Mouse (Mus musculus) forebrain, embryonic 10.5 days (tissue): ENCODE data around the gene Fuca1. TPM values are rescaled to one million over a fixed set of nuclear protein-coding genes. Genes with fewer than 3 reads are reported as not detected.

Source experiments
- DNase-seq: peaks from one replicate; pipeline ENCODE4 v3.0.0-alpha.2; 2017; ENCODE audit warnings: low spot score; ENCODE audit errors: extremely low spot score
- H3K27ac ChIP-seq: fragments of 300-500 bp; sonication (generic); 2 replicates; pipeline ENCODE4 v1.5.1; 2016; ENCODE audit warnings: mild to moderate bottlenecking
- H3K27me3 ChIP-seq: fragments of 300-500 bp; sonication (generic); 2 replicates; pipeline ENCODE4 v1.6.1; 2016; ENCODE audit warnings: mild to moderate bottlenecking; ENCODE audit not compliant: poor library complexity, severe bottlenecking
- H3K36me3 ChIP-seq: fragments of 300-500 bp; sonication (generic); replicated peaks from 2 replicates; pipeline ENCODE4 v1.6.1; 2016; ENCODE audit warnings: mild to moderate bottlenecking, moderate library complexity
- H3K4me1 ChIP-seq: fragments of 300-500 bp; sonication (generic); 2 replicates; pipeline ENCODE4 v1.6.1; 2016
- H3K4me3 ChIP-seq: fragments of 300-500 bp; sonication (generic); 2 replicates; pipeline ENCODE4 v1.5.1; 2016; ENCODE audit warnings: mild to moderate bottlenecking, moderate library complexity
- H3K9me3 ChIP-seq: fragments of 300-500 bp; sonication (generic); 2 replicates; pipeline ENCODE4 v1.6.1; 2016; ENCODE audit warnings: mild to moderate bottlenecking, moderate library complexity
- WGBS: fragments of 180-500 bp; shearing (Covaris S2); methylation state at CpG from one replicate; pipeline ENCODE4 v1.1.7; 2016; 5-methylcytosine and 5-hydroxymethylcytosine counted together
- polyA plus RNA-seq: library from polyadenylated mRNA; unstranded; fragments of >200 nt; fragmentation: Nextera tagmentation; extraction: Ambion mirVana; gene quantifications from 2 replicates; pipeline ENCODE4 v1.2.1, GENCODE M21; 2016

The Fuca1 gene
- polyA plus RNA-seq, 1 experiment from 2014 or later, result 52.4 TPM

- DNase-seq, result no peak
- Histone ChIP-seq H3K36me3 (peaks cover 46% of the 10 kb centered on the region), H3K4me3 (no peak overlapping the region), H3K27me3 (no peaks in the 10 kb centered on the region), H3K4me1 (peaks cover 14% of the 10 kb centered on the region), H3K9me3 (peaks cover 7% of the 10 kb centered on the region; the same call in 1 of the 2 replicates), H3K27ac (no peak overlapping the region)
- WGBS, result 91% methylated on average over 3 of the region's 3 CpGs
These were observed 31.0 kb downstream of the Fuca1 start for GRCm38 (mm10) chr4:135951505-135951904.

GRCm38 (mm10) chr4:135953179-135953578 is 32.6 kb downstream of the Fuca1 start:
- Histone ChIP-seq H3K27me3 (no peaks in the 10 kb centered on the region), H3K36me3 (peaks cover 57% of the 10 kb centered on the region), H3K4me1 (peaks cover 9% of the 10 kb centered on the region; the same call in 1 of the 2 replicates), H3K9me3 (peaks cover 7% of the 10 kb centered on the region; the same call in 1 of the 2 replicates), H3K27ac (no peak overlapping the region), H3K4me3 (no peak overlapping the region)
- WGBS, result 86% methylated on average over 3 of the region's 3 CpGs
- no peak for DNase-seq

- H3K4me1 ChIP-seq, result peaks cover 14% of the 10 kb centered on the region; the same call in 1 of the 2 replicates
- peak; percentile 74 for DNase-seq
- no peak overlapping the region for H3K27ac ChIP-seq
- no peak overlapping the region for H3K4me3 ChIP-seq
- H3K36me3 ChIP-seq, result peaks cover 68% of the 10 kb centered on the region
- peaks cover 7% of the 10 kb centered on the region; the same call in 1 of the 2 replicates for H3K9me3 ChIP-seq
- H3K27me3 ChIP-seq, result no peaks in the 10 kb centered on the region
- WGBS, result 22% methylated on average over 2 of the region's 2 CpGs
These were observed 33.7 kb downstream of the Fuca1 start for GRCm38 (mm10) chr4:135954241-135954640.

GRCm38 (mm10) chr4:135955886-135956285 is 35.4 kb downstream of the Fuca1 start:
- no peaks in the 10 kb centered on the region for H3K27me3 ChIP-seq
- no peak overlapping the region for H3K4me3 ChIP-seq
- H3K36me3 ChIP-seq, result peaks cover 78% of the 10 kb centered on the region
- no peak overlapping the region for H3K27ac ChIP-seq
- WGBS, result 91% methylated on average over 9 of the region's 9 CpGs
- H3K9me3 ChIP-seq, result peaks cover 7% of the 10 kb centered on the region; the same call in 1 of the 2 replicates
- H3K4me1 ChIP-seq, result peaks cover 11% of the 10 kb centered on the region; the same call in 1 of the 2 replicates
- no peak for DNase-seq

- Histone ChIP-seq H3K36me3 (peaks cover 55% of the 10 kb centered on the region), H3K4me3 (no peak overlapping the region), H3K27ac (no peak overlapping the region), H3K9me3 (no peaks in the 10 kb centered on the region), H3K4me1 (peaks cover 21% of the 10 kb centered on the region), H3K27me3 (no peaks in the 10 kb centered on the region)
- no peak for DNase-seq
- 61% methylated on average over 8 of the region's 8 CpGs for WGBS
These were observed 37.8 kb downstream of the Fuca1 start for GRCm38 (mm10) chr4:135958354-135958753.

GRCm38 (mm10) chr4:135960717-135961116 is 40.2 kb downstream of the Fuca1 start:
- peak; percentile 79 for DNase-seq
- Histone ChIP-seq H3K27ac (no peak overlapping the region), H3K36me3 (peaks cover 49% of the 10 kb centered on the region), H3K4me3 (no peak overlapping the region), H3K4me1 (peaks cover 39% of the 10 kb centered on the region), H3K27me3 (0 out of 2 replicates have a peak, but pooled peaks cover 6% of the 10 kb centered on the region), H3K9me3 (no peaks in the 10 kb centered on the region)
- 29% methylated on average over 5 of the region's 5 CpGs for WGBS

- H3K4me3 ChIP-seq, result no peak overlapping the region
These were observed 41.2 kb downstream of the Fuca1 start for GRCm38 (mm10) chr4:135961709-135962108.

GRCm38 (mm10) chr4:135962198-135962597 is 41.7 kb downstream of the Fuca1 start:
- peak overlapping the region; percentile 85 for H3K4me3 ChIP-seq
- H3K4me1 ChIP-seq, result peaks cover 40% of the 10 kb centered on the region
- no peaks in the 10 kb centered on the region for H3K9me3 ChIP-seq
- peaks cover 53% of the 10 kb centered on the region for H3K36me3 ChIP-seq
- 92% methylated on average over 7 of the region's 7 CpGs for WGBS
- H3K27me3 ChIP-seq, result 0 out of 2 replicates have a peak, but pooled peaks cover 6% of the 10 kb centered on the region
- no peak overlapping the region for H3K27ac ChIP-seq
- DNase-seq, result no peak

More at GRCm38 (mm10) chr4:135961709-135962108, 41.2 kb downstream of the Fuca1 start:
- no peak overlapping the region for H3K27ac ChIP-seq
- 0 out of 2 replicates have a peak, but pooled peaks cover 6% of the 10 kb centered on the region for H3K27me3 ChIP-seq
- no peaks in the 10 kb centered on the region for H3K9me3 ChIP-seq
- no peak for DNase-seq
- peaks cover 40% of the 10 kb centered on the region for H3K4me1 ChIP-seq
- 91% methylated on average over 5 of the region's 5 CpGs for WGBS
- peaks cover 49% of the 10 kb centered on the region for H3K36me3 ChIP-seq

- H3K27ac ChIP-seq, result peak overlapping the region; percentile 92
These were observed 42.4 kb downstream of the Fuca1 start for GRCm38 (mm10) chr4:135962946-135963345.

GRCm38 (mm10) chr4:135963457-135964193 is 43.1 kb downstream of the Fuca1 start, which contains the start of gene Gale:
Gene Gale, plus strand, starts transcription at chr4:135963727.
- Histone ChIP-seq H3K36me3 (peaks cover 55% of the 10 kb centered on the region), H3K4me1 (peaks cover 37% of the 10 kb centered on the region), H3K27ac (peak within 1 kb of the TSS; percentile 92), H3K27me3 (0 out of 2 replicates have a peak, but pooled peaks cover 6% of the 10 kb centered on the region), H3K9me3 (no peaks in the 10 kb centered on the region), H3K4me3 (peak within 1 kb of the TSS; percentile 85)
- WGBS, result under 1% methylated on average over 56 of the region's 56 CpGs
- peak; percentile 97 for DNase-seq

More at GRCm38 (mm10) chr4:135962946-135963345, 42.4 kb downstream of the Fuca1 start:
- Histone ChIP-seq H3K9me3 (no peaks in the 10 kb centered on the region), H3K4me3 (peak overlapping the region; percentile 85), H3K27me3 (0 out of 2 replicates have a peak, but pooled peaks cover 6% of the 10 kb centered on the region), H3K36me3 (peaks cover 55% of the 10 kb centered on the region), H3K4me1 (peaks cover 39% of the 10 kb centered on the region)
- no peak for DNase-seq
- 6% methylated on average over 15 of the region's 15 CpGs for WGBS

- H3K36me3 ChIP-seq, result peaks cover 56% of the 10 kb centered on the region
- DNase-seq, result no peak
- H3K4me1 ChIP-seq, result peaks cover 38% of the 10 kb centered on the region
- 5% methylated on average over 12 of the region's 12 CpGs for WGBS
- H3K4me3 ChIP-seq, result peak overlapping the region; percentile 85
- H3K27me3 ChIP-seq, result 0 out of 2 replicates have a peak, but pooled peaks cover 6% of the 10 kb centered on the region
- peak overlapping the region; percentile 92 for H3K27ac ChIP-seq
- H3K9me3 ChIP-seq, result no peaks in the 10 kb centered on the region
These were observed 43.9 kb downstream of the Fuca1 start for GRCm38 (mm10) chr4:135964426-135964825.

- Histone ChIP-seq H3K27ac (no peak overlapping the region), H3K9me3 (no peaks in the 10 kb centered on the region), H3K36me3 (peaks cover 57% of the 10 kb centered on the region), H3K27me3 (0 out of 2 replicates have a peak, but pooled peaks cover 6% of the 10 kb centered on the region), H3K4me1 (peaks cover 38% of the 10 kb centered on the region), H3K4me3 (no peak overlapping the region; the same call in 1 of the 2 replicates)
- WGBS, result 89% methylated on average over 9 of the region's 9 CpGs
- no peak for DNase-seq
These were observed 44.6 kb downstream of the Fuca1 start for GRCm38 (mm10) chr4:135965113-135965512.

GRCm38 (mm10) chr4:135966283-135966682 is 45.7 kb downstream of the Fuca1 start:
- Histone ChIP-seq H3K27me3 (0 out of 2 replicates have a peak, but pooled peaks cover 6% of the 10 kb centered on the region), H3K36me3 (peaks cover 60% of the 10 kb centered on the region), H3K27ac (no peak overlapping the region), H3K9me3 (no peaks in the 10 kb centered on the region), H3K4me1 (peaks cover 49% of the 10 kb centered on the region), H3K4me3 (no peak overlapping the region)
- WGBS, result 95% methylated on average over 16 of the region's 16 CpGs
- DNase-seq, result no peak
